Mouse (Mus musculus) CD4-positive, CD25-positive, alpha-beta regulatory T cell (primary cell): ENCODE data around the gene Msantd1. TPM values are rescaled to one million over a fixed set of nuclear protein-coding genes. Genes with fewer than 3 reads are reported as not detected.

Experiments
- polyA plus RNA-seq: library from polyadenylated mRNA; unstranded; fragments of 100-300 nt; shearing (Covaris generic); gene quantifications from one replicate; pipeline ENCODE4 v1.2.1, GENCODE M21; 2017

Msantd1 gene
- 0.54 TPM for polyA plus RNA-seq

GRCm38 (mm10) chr5:34907910-34908725 lies at the start of gene Msantd1:
Gene Msantd1 (plus strand): TSS chr5:34908012.

GRCm38 (mm10) chr5:34948861-34949760 lies 41.3 kb downstream of the Msantd1 start, which contains the start of gene Rgs12:
Gene Rgs12 (plus strand): TSS chr5:34949445.

Other genes with a start within 250 kb of the Msantd1 start
- gene Nop14, start 247.9 kb upstream of the Msantd1 start, polyA plus RNA-seq: 40.2 TPM
- gene Grk4, start 247.6 kb upstream of the Msantd1 start, polyA plus RNA-seq: 10.1 TPM
- 21.4 TPM for gene Htt, start 146.3 kb upstream of the Msantd1 start, polyA plus RNA-seq
- gene Rgs12, start 41.4 kb downstream of the Msantd1 start, polyA plus RNA-seq: 3.2 TPM
- 5.9 TPM for gene Hgfac, start 133.5 kb downstream of the Msantd1 start, polyA plus RNA-seq
- not detected for gene Dok7, start 148.8 kb downstream of the Msantd1 start, polyA plus RNA-seq
- 72.8 TPM for gene Lrpap1, start 197.8 kb downstream of the Msantd1 start, polyA plus RNA-seq